Mouse (Mus musculus) lung, embryonic 15.5 days (tissue): ENCODE data around the gene Gucy1b2. TPM values are rescaled to one million over a fixed set of nuclear protein-coding genes. Genes with fewer than 3 reads are reported as not detected.

Experiments used
- ATAC-seq: fragments of 200-750 bp; cut with Nextera tagmentation; 2 replicates; pipeline ENCODE4 v1.8.0; 2017; ENCODE audit warnings: moderate number of reproducible peaks, borderline replicate concordance; ENCODE audit not compliant: low FRiP score, low TSS enrichment; ENCODE audit errors: extremely low read depth
- H3K27ac ChIP-seq: fragments of 300-500 bp; sonication (generic); 2 replicates; pipeline ENCODE4 v1.5.1; 2015; ENCODE audit warnings: moderate library complexity, mild to moderate bottlenecking, inconsistent platforms
- H3K27me3 ChIP-seq: fragments of 300-500 bp; sonication (generic); 2 replicates; pipeline ENCODE4 v1.6.1; 2015; ENCODE audit warnings: inconsistent platforms
- H3K36me3 ChIP-seq: fragments of 300-500 bp; sonication (generic); 2 replicates; pipeline ENCODE4 v1.6.1; 2015; ENCODE audit warnings: inconsistent platforms
- H3K4me1 ChIP-seq: fragments of 300-500 bp; sonication (generic); 2 replicates; pipeline ENCODE4 v1.6.1; 2015; ENCODE audit warnings: inconsistent platforms
- H3K4me2 ChIP-seq: fragments of 300-500 bp; sonication (generic); 2 replicates; pipeline ENCODE4 v1.6.1; 2015; ENCODE audit warnings: inconsistent platforms, mild to moderate bottlenecking, moderate library complexity
- H3K4me3 ChIP-seq: fragments of 300-500 bp; sonication (generic); 2 replicates; pipeline ENCODE4 v1.5.1; 2015; ENCODE audit warnings: mild to moderate bottlenecking, inconsistent platforms
- H3K9ac ChIP-seq: fragments of 300-500 bp; sonication (generic); 2 replicates; pipeline ENCODE4 v1.6.1; 2015; ENCODE audit warnings: inconsistent platforms
- H3K9me3 ChIP-seq: fragments of 300-500 bp; sonication (generic); 2 replicates; pipeline ENCODE4 v1.6.1; 2016; ENCODE audit warnings: inconsistent platforms
- WGBS: fragments of 180-500 bp; shearing (Covaris S2); methylation state at CpG from one replicate; pipeline ENCODE4 v1.1.7; 2015; 5-methylcytosine and 5-hydroxymethylcytosine counted together
- polyA plus RNA-seq: library from polyadenylated mRNA; unstranded; fragments of >200 nt; fragmentation: Nextera tagmentation; extraction: Ambion mirVana; gene quantifications from 2 replicates; pipeline ENCODE4 v1.2.1, GENCODE M21; 2015

The Gucy1b2 gene
- polyA plus RNA-seq, 1 experiment from 2014 or later, result 0.57 TPM

- ATAC-seq, result no peak
- no peaks in the 10 kb centered on the region for H3K36me3 ChIP-seq
- H3K4me2 ChIP-seq, result no peak overlapping the region
- H3K27ac ChIP-seq, result no peak overlapping the region
- no peak overlapping the region for H3K4me3 ChIP-seq
- H3K27me3 ChIP-seq, result no peaks in the 10 kb centered on the region
- peaks cover 14% of the 10 kb centered on the region for H3K4me1 ChIP-seq
- 56% methylated on average over 6 of the region's 6 CpGs for WGBS
- no peak overlapping the region for H3K9ac ChIP-seq
- no peaks in the 10 kb centered on the region for H3K9me3 ChIP-seq
These were observed 66.9 kb downstream of the Gucy1b2 start for GRCm38 (mm10) chr14:62389064-62389728.

DNA sequence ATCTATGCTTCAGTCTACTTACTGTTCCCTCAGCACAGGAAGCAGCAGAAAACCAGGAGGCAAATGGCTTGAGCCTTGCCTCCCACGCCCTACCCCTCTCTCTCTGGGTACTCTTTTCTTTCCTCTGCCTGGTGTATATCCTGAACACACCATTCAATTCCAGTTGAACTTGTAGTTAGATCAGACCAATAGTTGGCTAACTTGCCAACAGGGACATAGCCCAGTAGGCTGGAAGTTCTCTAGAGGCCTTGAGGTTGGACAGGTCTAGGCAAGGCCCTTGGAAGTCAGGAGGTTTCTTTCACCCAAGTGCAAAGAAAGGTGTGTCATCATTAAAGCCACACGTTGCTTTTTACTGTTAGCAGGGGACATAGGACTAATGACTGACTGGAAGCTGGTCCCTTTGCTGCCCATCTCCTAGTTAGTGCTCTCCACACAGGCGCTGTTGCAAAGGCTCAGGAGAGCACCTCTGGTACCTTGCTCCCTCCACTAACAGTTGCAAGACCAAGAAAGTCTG, 72.2 kb downstream of the Gucy1b2 start:
- Histone ChIP-seq H3K9me3 (no peaks in the 10 kb centered on the region), H3K27ac (no peak overlapping the region), H3K36me3 (no peaks in the 10 kb centered on the region), H3K4me2 (no peak overlapping the region), H3K27me3 (no peaks in the 10 kb centered on the region), H3K9ac (no peak overlapping the region), H3K4me1 (no peaks in the 10 kb centered on the region), H3K4me3 (no peak overlapping the region)
- 86% methylated on average over 3 of the region's 3 CpGs for WGBS
- ATAC-seq, result no peak

DNA sequence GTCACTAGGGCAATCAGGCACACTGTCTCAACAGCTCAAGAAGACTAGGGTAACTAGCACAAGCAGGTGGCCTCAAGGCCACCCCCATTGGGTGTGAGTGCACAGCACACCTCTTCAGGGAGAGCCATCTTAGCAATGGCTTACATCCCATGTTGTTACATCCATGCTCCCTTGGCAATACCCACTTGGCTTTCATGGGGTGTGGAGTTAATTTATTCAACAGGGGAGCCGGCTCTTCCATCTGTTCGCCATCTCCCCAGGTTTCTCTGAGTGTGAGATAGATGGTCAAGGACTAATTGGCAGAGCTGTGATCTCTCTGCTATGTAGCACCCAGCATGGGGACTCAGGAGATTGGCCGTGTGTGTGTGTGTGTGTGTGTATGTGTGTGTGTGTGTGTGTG, 73.0 kb downstream of the Gucy1b2 start:
- no peak for ATAC-seq
- Histone ChIP-seq H3K27me3 (no peaks in the 10 kb centered on the region), H3K36me3 (no peaks in the 10 kb centered on the region), H3K4me1 (peaks cover 6% of the 10 kb centered on the region; the same call in 1 of the 2 replicates), H3K9me3 (no peaks in the 10 kb centered on the region), H3K4me2 (no peak overlapping the region), H3K27ac (no peak overlapping the region), H3K9ac (no peak overlapping the region), H3K4me3 (no peak overlapping the region)
- 92% methylated on average over 3 of the region's 3 CpGs for WGBS

DNA sequence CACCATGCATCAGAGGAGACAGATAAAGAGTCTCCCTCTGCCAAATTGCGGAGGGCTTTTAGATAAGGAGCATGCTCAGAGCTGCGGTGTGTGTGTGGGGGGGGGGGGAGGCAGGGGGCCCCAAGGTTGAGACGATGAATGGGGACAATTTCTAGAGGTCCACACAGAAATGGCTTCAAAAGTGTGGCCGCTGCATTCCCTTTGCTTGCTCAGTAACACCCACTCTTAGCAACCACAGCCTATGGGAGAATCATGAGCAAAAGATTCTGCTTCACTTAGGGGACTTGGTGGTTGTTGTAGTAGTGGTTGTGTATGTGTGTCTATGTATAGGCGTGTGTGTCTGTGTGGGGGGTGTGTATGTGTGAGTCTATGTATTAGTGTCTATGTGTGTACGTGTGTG, 75.5 kb downstream of the Gucy1b2 start:
- Histone ChIP-seq H3K4me3 (no peak overlapping the region), H3K27me3 (no peaks in the 10 kb centered on the region), H3K4me2 (no peak overlapping the region), H3K36me3 (no peaks in the 10 kb centered on the region), H3K9me3 (no peaks in the 10 kb centered on the region), H3K9ac (no peak overlapping the region), H3K27ac (no peak overlapping the region), H3K4me1 (peaks cover 21% of the 10 kb centered on the region)
- WGBS, result 58% methylated on average over 6 of the region's 6 CpGs
- ATAC-seq, result no peak

GRCm38 (mm10) chr14:62379391-62379790, 76.7 kb downstream of the Gucy1b2 start:
- Histone ChIP-seq H3K36me3 (no peaks in the 10 kb centered on the region), H3K4me2 (no peak overlapping the region), H3K27ac (no peak overlapping the region), H3K27me3 (no peaks in the 10 kb centered on the region), H3K4me1 (peaks cover 32% of the 10 kb centered on the region), H3K4me3 (no peak overlapping the region), H3K9me3 (no peaks in the 10 kb centered on the region), H3K9ac (no peak overlapping the region)
- 95% methylated on average over 2 of the region's 2 CpGs for WGBS
- no peak for ATAC-seq

DNA sequence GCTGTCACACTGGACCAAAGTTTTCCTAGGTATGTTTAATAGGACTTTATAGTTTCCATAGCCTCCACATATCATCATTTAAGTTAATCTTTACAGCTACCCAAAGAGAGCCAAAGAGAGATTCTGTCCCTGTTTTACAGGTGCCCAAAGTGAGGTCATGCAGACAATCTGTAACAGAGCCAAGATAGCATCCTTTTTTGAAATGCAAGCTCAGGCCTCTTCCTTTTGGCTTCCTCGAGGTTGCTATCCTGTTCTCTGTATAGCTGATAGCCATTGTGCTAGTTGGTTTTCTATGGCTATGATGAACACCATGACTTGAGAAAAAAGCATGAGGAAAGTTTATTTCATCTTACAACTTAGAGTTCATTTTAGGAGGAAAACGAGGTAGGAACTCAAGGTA, 80.0 kb downstream of the Gucy1b2 start:
- Histone ChIP-seq H3K4me1 (peaks cover 43% of the 10 kb centered on the region), H3K36me3 (no peaks in the 10 kb centered on the region), H3K9ac (no peak overlapping the region), H3K4me2 (no peak overlapping the region), H3K9me3 (no peaks in the 10 kb centered on the region), H3K27me3 (no peaks in the 10 kb centered on the region), H3K4me3 (no peak overlapping the region), H3K27ac (peak overlapping the region; percentile 72)
- ATAC-seq, result no peak
- WGBS, result 57% methylated on average over 2 of the region's 2 CpGs

DNA sequence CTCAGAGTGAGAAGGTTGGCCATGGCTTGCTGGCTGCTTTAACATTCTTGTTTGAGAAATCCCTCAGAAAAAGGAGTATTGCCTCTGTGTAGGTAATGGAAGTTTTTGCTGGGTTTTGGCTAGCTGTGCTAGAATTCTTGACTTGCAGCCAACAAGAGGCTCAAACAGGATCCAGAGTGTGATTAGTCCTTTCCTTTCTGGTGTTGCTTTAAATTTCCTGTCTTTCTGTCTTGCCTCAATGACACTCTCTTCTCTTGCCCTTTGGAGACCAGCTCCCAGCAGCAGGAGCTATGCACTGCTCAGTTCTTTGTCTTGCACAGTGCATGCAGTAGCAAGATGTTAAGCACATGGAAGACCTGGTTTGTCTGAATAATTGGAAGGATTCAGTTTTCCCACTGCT, 80.4 kb downstream of the Gucy1b2 start:
- H3K4me2 ChIP-seq, result no peak overlapping the region
- no peaks in the 10 kb centered on the region for H3K9me3 ChIP-seq
- H3K36me3 ChIP-seq, result no peaks in the 10 kb centered on the region
- H3K9ac ChIP-seq, result no peak overlapping the region
- peaks cover 44% of the 10 kb centered on the region for H3K4me1 ChIP-seq
- no peak overlapping the region for H3K4me3 ChIP-seq
- H3K27ac ChIP-seq, result peak overlapping the region; percentile 72
- no peaks in the 10 kb centered on the region for H3K27me3 ChIP-seq
- ATAC-seq, result peak; percentile 84

DNA sequence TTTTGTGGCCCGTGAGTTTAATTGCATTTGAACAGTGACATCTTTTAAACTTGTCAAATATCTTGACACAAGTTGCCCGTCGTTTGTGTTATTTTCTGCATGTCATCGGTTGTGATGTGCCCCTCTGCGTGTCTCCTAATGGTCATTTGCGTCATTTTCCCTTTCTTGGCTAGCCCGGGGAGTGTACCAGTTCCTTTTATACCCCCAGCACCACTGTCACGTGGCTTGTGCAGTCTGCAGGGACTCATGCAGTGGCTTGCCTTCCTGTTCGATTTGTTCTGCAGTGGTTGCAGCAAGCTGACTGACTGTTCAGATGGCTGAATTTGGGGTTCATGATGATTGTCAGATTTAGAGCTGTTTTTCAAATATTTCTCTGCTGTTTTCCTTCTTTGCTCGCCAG, 82.1 kb downstream of the Gucy1b2 start:
- Histone ChIP-seq H3K9me3 (no peaks in the 10 kb centered on the region), H3K9ac (no peak overlapping the region), H3K4me3 (no peak overlapping the region), H3K4me1 (peaks cover 49% of the 10 kb centered on the region), H3K27me3 (no peaks in the 10 kb centered on the region), H3K4me2 (no peak overlapping the region), H3K36me3 (no peaks in the 10 kb centered on the region), H3K27ac (no peak overlapping the region)
- no peak for ATAC-seq
- 55% methylated on average over 10 of the region's 10 CpGs for WGBS

DNA sequence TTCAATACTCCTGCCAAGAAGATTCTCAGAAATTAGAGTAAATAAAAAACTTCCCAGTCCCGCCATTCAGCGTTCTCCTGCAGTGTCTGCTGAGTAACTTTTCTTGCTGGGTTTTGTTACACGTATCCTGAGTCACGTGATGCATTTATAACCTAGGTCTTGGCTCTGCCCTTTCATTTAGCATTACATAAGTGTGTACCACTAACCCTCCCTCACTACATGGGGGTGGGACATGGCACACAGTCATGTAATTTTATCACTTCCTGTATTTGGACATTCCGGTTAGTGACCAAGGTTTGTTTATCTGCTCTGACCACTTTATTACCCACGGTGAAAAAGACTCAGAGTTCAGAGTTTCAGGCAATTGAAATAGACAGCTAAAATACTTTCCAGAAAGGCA, 85.3 kb downstream of the Gucy1b2 start:
- H3K9me3 ChIP-seq, result no peaks in the 10 kb centered on the region
- H3K36me3 ChIP-seq, result 0 out of 2 replicates have a peak, but pooled peaks cover 13% of the 10 kb centered on the region
- no peak overlapping the region for H3K27ac ChIP-seq
- H3K4me1 ChIP-seq, result peaks cover 30% of the 10 kb centered on the region
- ATAC-seq, result peak; percentile 17; the same call in 1 of the 2 replicates
- H3K4me3 ChIP-seq, result no peak overlapping the region
- no peak overlapping the region for H3K4me2 ChIP-seq
- no peak overlapping the region for H3K9ac ChIP-seq
- H3K27me3 ChIP-seq, result no peaks in the 10 kb centered on the region
- 28% methylated on average over 6 of the region's 6 CpGs for WGBS

GRCm38 (mm10) chr14:62363774-62364173, 92.3 kb downstream of the Gucy1b2 start:
- Histone ChIP-seq H3K4me3 (no peak overlapping the region), H3K9ac (no peak overlapping the region), H3K9me3 (no peaks in the 10 kb centered on the region), H3K27me3 (no peaks in the 10 kb centered on the region), H3K27ac (no peak overlapping the region), H3K4me1 (no peaks in the 10 kb centered on the region), H3K4me2 (no peak overlapping the region), H3K36me3 (peaks cover 32% of the 10 kb centered on the region)
- WGBS, result 89% methylated on average over 2 of the region's 2 CpGs
- no peak for ATAC-seq

- H3K9me3 ChIP-seq, result no peaks in the 10 kb centered on the region
- H3K27me3 ChIP-seq, result no peaks in the 10 kb centered on the region
- no peak overlapping the region for H3K4me3 ChIP-seq
- peaks cover 21% of the 10 kb centered on the region for H3K36me3 ChIP-seq
- H3K4me1 ChIP-seq, result no peaks in the 10 kb centered on the region
- no peak overlapping the region for H3K27ac ChIP-seq
- WGBS, result 39% methylated on average over 8 of the region's 8 CpGs
- ATAC-seq, result no peak
- H3K4me2 ChIP-seq, result no peak overlapping the region
- no peak overlapping the region for H3K9ac ChIP-seq
These were observed 94.7 kb downstream of the Gucy1b2 start for GRCm38 (mm10) chr14:62361263-62361980.

DNA sequence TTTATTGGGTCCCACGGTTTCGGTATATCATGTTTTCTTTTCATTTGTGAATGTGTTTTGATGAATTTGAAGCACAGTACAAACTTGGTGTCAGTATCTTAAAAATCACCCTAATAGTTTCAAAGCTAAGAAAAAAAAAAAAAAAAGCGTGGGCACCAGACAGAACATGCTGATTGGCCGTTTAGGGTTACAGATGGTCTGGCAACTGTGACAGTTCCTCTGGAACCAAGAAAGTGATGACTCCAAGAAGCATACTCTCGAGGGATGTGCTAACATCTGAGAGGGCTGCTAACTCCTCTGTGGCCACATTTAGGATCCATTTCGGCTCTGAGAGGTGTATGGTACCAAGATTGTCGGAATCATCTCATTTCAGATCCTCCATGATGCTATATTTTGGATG, 100.9 kb downstream of the Gucy1b2 start:
- H3K27ac ChIP-seq, result no peak overlapping the region
- H3K4me2 ChIP-seq, result no peak overlapping the region
- H3K9ac ChIP-seq, result no peak overlapping the region
- 78% methylated on average over 7 of the region's 7 CpGs for WGBS
- no peaks in the 10 kb centered on the region for H3K9me3 ChIP-seq
- no peak for ATAC-seq
- H3K27me3 ChIP-seq, result no peaks in the 10 kb centered on the region
- H3K36me3 ChIP-seq, result peaks cover 8% of the 10 kb centered on the region; the same call in 1 of the 2 replicates
- no peaks in the 10 kb centered on the region for H3K4me1 ChIP-seq
- H3K4me3 ChIP-seq, result no peak overlapping the region
